8 mouse cellular contexts compared by ENCODE assay signal in the genomic region with DNA sequence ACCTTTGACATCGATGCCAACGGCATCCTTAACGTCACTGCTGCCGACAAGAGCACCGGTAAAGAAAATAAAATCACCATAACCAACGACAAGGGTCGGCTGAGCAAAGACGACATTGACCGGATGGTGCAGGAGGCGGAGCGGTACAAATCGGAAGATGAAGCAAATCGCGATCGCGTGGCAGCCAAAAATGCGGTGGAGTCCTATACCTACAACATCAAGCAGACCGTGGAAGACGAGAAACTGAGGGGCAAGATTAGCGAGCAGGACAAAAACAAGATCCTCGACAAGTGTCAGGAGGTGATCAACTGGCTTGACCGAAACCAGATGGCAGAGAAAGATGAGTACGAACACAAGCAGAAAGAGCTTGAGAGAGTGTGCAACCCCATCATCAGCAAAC. TPM values are rescaled to one million over a fixed set of nuclear protein-coding genes. Genes with fewer than 3 reads are reported as not detected.
DNase-seq lines count a peak whose midpoint lies in the region; ATAC-seq and TF ChIP-seq lines count a peak whose summit lies in the region.

No protein-coding gene starts in this region.

- DNase-seq in heart, embryonic 10.5 days (ENCODE audit: low spot score): no peak
- DNase-seq in heart, adult 11 months: no peak
- DNase-seq in R1 (ENCODE audit: low read depth, low spot score): peak; percentile 39
- peak; percentile 39 for DNase-seq in kidney, postnatal 0 days (ENCODE audit: low spot score)
- peak; percentile 44 for DNase-seq in neural tube, embryonic 11.5 days (ENCODE audit: low spot score)
- no peak for DNase-seq in frontal cortex, postnatal 25 days (ENCODE audit: low spot score in 2 of 2)

- H3K4me1 ChIP-seq in heart, embryonic 10.5 days: peaks cover 21% of the 10 kb centered on the region
- H3K4me1 ChIP-seq in forebrain, embryonic 13.5 days: peaks cover 26% of the 10 kb centered on the region
- peaks cover 14% of the 10 kb centered on the region for H3K4me1 ChIP-seq in kidney, postnatal 0 days (replicated peaks; ENCODE audit: insufficient read depth, low read length)
- peaks cover 6% of the 10 kb centered on the region for H3K4me1 ChIP-seq in neural tube, embryonic 11.5 days (ENCODE audit: control insufficient read depth, insufficient read depth, low read length)

- H3K9ac ChIP-seq in forebrain, embryonic 13.5 days: no peak overlapping the region
- no peak overlapping the region for H3K9ac ChIP-seq in kidney, postnatal 0 days (ENCODE audit: low read depth, low read length)
- no peak overlapping the region for H3K9ac ChIP-seq in neural tube, embryonic 11.5 days (ENCODE audit: low read length)

- peak overlapping the region; percentile 67 for H3K4me3 ChIP-seq in heart, embryonic 10.5 days
- peak overlapping the region; percentile 60 for H3K4me3 ChIP-seq in forebrain, embryonic 13.5 days
- H3K4me3 ChIP-seq in kidney, postnatal 0 days (replicated peaks; ENCODE audit: low read depth, low read length): peak overlapping the region; percentile 78
- peak overlapping the region; percentile 12; the same call in 1 of the 2 replicates for H3K4me3 ChIP-seq in neural tube, embryonic 11.5 days (ENCODE audit: low read depth, low read length)

- peak overlapping the region; percentile 67 for H3K4me2 ChIP-seq in forebrain, embryonic 13.5 days
- H3K4me2 ChIP-seq in kidney, postnatal 0 days (ENCODE audit: low read length): peak overlapping the region; percentile 90
- 0 out of 2 replicates have a peak overlapping the region, but pooled peaks have one; percentile 12 for H3K4me2 ChIP-seq in neural tube, embryonic 11.5 days (ENCODE audit: low read depth)

- H3K27ac ChIP-seq in heart, embryonic 10.5 days: 0 out of 2 replicates have a peak overlapping the region, but pooled peaks have one; percentile 90
- H3K27ac ChIP-seq in forebrain, embryonic 13.5 days: no peak overlapping the region
- no peak overlapping the region for H3K27ac ChIP-seq in kidney, postnatal 0 days
- H3K27ac ChIP-seq in neural tube, embryonic 11.5 days (ENCODE audit: low read depth, low read length): no peak overlapping the region

- TF ChIP-seq CTCF in kidney, postnatal 0 days (IDR thresholded peaks at IDR 0.05; ENCODE audit: low read depth): no peak

- no peaks in the 10 kb centered on the region for H3K36me3 ChIP-seq in heart, embryonic 10.5 days
- no peaks in the 10 kb centered on the region for H3K36me3 ChIP-seq in forebrain, embryonic 13.5 days (ENCODE audit: poor library complexity, severe bottlenecking)
- H3K36me3 ChIP-seq in kidney, postnatal 0 days (ENCODE audit: insufficient read depth, low read length): no peaks in the 10 kb centered on the region
- no peaks in the 10 kb centered on the region for H3K36me3 ChIP-seq in neural tube, embryonic 11.5 days (ENCODE audit: control insufficient read depth, insufficient read depth, low read length)

- ATAC-seq in forebrain, embryonic 13.5 days: no peak
- ATAC-seq in kidney, postnatal 0 days (replicated peaks; ENCODE audit: low FRiP score, low read depth): no peak
- no peak for ATAC-seq in neural tube, embryonic 11.5 days (ENCODE audit: insufficient read depth, low FRiP score, low TSS enrichment)
- ATAC-seq in erythroid progenitor cell, adult 5-6 weeks (replicated peaks; ENCODE audit: low FRiP score, poor library complexity, severe bottlenecking): no peak

- no peaks in the 10 kb centered on the region for H3K9me3 ChIP-seq in heart, embryonic 10.5 days
- H3K9me3 ChIP-seq in forebrain, embryonic 13.5 days (replicated peaks): no peaks in the 10 kb centered on the region
- no peaks in the 10 kb centered on the region for H3K9me3 ChIP-seq in kidney, postnatal 0 days (replicated peaks; ENCODE audit: low read length)
- H3K9me3 ChIP-seq in neural tube, embryonic 11.5 days (ENCODE audit: control insufficient read depth, low read length): no peaks in the 10 kb centered on the region

- H3K27me3 ChIP-seq in heart, embryonic 10.5 days (ENCODE audit: insufficient read depth, poor library complexity, severe bottlenecking): peaks cover 34% of the 10 kb centered on the region
- H3K27me3 ChIP-seq in forebrain, embryonic 13.5 days: peaks cover 50% of the 10 kb centered on the region
- H3K27me3 ChIP-seq in kidney, postnatal 0 days (ENCODE audit: insufficient read depth, low read length): 0 out of 2 replicates have a peak, but pooled peaks cover 5% of the 10 kb centered on the region
- peaks cover 36% of the 10 kb centered on the region for H3K27me3 ChIP-seq in neural tube, embryonic 11.5 days (ENCODE audit: control insufficient read depth, insufficient read depth, low read length)

- WGBS in heart, embryonic 10.5 days: 4% methylated on average over 23 of the region's 23 CpGs
- WGBS in forebrain, embryonic 13.5 days: 3% methylated on average over 23 of the region's 23 CpGs
- WGBS in kidney, postnatal 0 days: 3% methylated on average over 23 of the region's 23 CpGs
- 3% methylated on average over 23 of the region's 23 CpGs for WGBS in neural tube, embryonic 11.5 days

RNA-seq across cellular contexts. Expression of a gene that starts 2.0 kb away (rescaled TPM):
- 14.4 and 24.4 TPM in 2 replicates for polyA plus RNA-seq in heart, embryonic 10.5 days (2016; fragmentation: Nextera tagmentation; extraction: Ambion mirVana)
- polyA plus RNA-seq in forebrain, embryonic 13.5 days (2015; fragmentation: Nextera tagmentation; extraction: Ambion mirVana): 4.9 and 5.2 TPM in 2 replicates
- polyA plus RNA-seq in kidney, postnatal 0 days (2015; fragmentation: Nextera tagmentation; extraction: Ambion mirVana): 12.4 and 14.6 TPM in 2 replicates
- 5.1 and 6.0 TPM in 2 replicates for polyA plus RNA-seq in neural tube, embryonic 11.5 days (2014; fragmentation: Nextera tagmentation; extraction: Ambion mirVana)
- 1.7 TPM in 1 of 2 replicates, not detected in the other for total RNA-seq in erythroid progenitor cell, adult 5-6 weeks (2015; ENCODE audit: low replicate concordance)
- total RNA-seq in erythroid progenitor cell, adult 5-6 weeks (2017; ENCODE audit: low replicate concordance): 3.2 and 3.3 TPM in 2 replicates

RNA-seq across cellular contexts. Expression of a gene that starts 11.4 kb away (rescaled TPM):
- polyA plus RNA-seq in heart, embryonic 10.5 days (2016; fragmentation: Nextera tagmentation; extraction: Ambion mirVana): 1.8 and 3.0 TPM in 2 replicates
- 0.71 and 1.2 TPM in 2 replicates for polyA plus RNA-seq in forebrain, embryonic 13.5 days (2015; fragmentation: Nextera tagmentation; extraction: Ambion mirVana)
- polyA plus RNA-seq in kidney, postnatal 0 days (2015; fragmentation: Nextera tagmentation; extraction: Ambion mirVana): 7.2 and 7.5 TPM in 2 replicates
- polyA plus RNA-seq in neural tube, embryonic 11.5 days (2014; fragmentation: Nextera tagmentation; extraction: Ambion mirVana): 0.45 and 0.82 TPM in 2 replicates
- not detected in 2 replicates for total RNA-seq in erythroid progenitor cell, adult 5-6 weeks (2015; ENCODE audit: low replicate concordance)
- not detected in 2 replicates for total RNA-seq in erythroid progenitor cell, adult 5-6 weeks (2017; ENCODE audit: low replicate concordance)

RNA-seq across cellular contexts. Expression of a gene that starts 35.9 kb away (rescaled TPM):
- 8.9 and 10.2 TPM in 2 replicates for polyA plus RNA-seq in heart, embryonic 10.5 days (2016; fragmentation: Nextera tagmentation; extraction: Ambion mirVana)
- 5.5 and 5.6 TPM in 2 replicates for polyA plus RNA-seq in forebrain, embryonic 13.5 days (2015; fragmentation: Nextera tagmentation; extraction: Ambion mirVana)
- polyA plus RNA-seq in kidney, postnatal 0 days (2015; fragmentation: Nextera tagmentation; extraction: Ambion mirVana): 8.2 and 9.0 TPM in 2 replicates
- 7.7 and 7.9 TPM in 2 replicates for polyA plus RNA-seq in neural tube, embryonic 11.5 days (2014; fragmentation: Nextera tagmentation; extraction: Ambion mirVana)
- 9.7 and 10.9 TPM in 2 replicates for total RNA-seq in erythroid progenitor cell, adult 5-6 weeks (2015; ENCODE audit: low replicate concordance)
- total RNA-seq in erythroid progenitor cell, adult 5-6 weeks (2017; ENCODE audit: low replicate concordance): 8.6 and 9.5 TPM in 2 replicates

RNA-seq across cellular contexts. Expression of a gene that starts 36.6 kb away (rescaled TPM):
- polyA plus RNA-seq in heart, embryonic 10.5 days (2016; fragmentation: Nextera tagmentation; extraction: Ambion mirVana): 12.7 and 16.8 TPM in 2 replicates
- 18.4 and 18.5 TPM in 2 replicates for polyA plus RNA-seq in forebrain, embryonic 13.5 days (2015; fragmentation: Nextera tagmentation; extraction: Ambion mirVana)
- polyA plus RNA-seq in kidney, postnatal 0 days (2015; fragmentation: Nextera tagmentation; extraction: Ambion mirVana): 13.0 and 13.2 TPM in 2 replicates
- 17.5 and 17.9 TPM in 2 replicates for polyA plus RNA-seq in neural tube, embryonic 11.5 days (2014; fragmentation: Nextera tagmentation; extraction: Ambion mirVana)
- 11.9 and 43.6 TPM in 2 replicates for total RNA-seq in erythroid progenitor cell, adult 5-6 weeks (2015; ENCODE audit: low replicate concordance)
- total RNA-seq in erythroid progenitor cell, adult 5-6 weeks (2017; ENCODE audit: low replicate concordance): 4.0 and 8.6 TPM in 2 replicates

Comparison
In these comparisons a context has a peak if more than half of its experiments do, and no peak if none do; other contexts are left out.
1. DNase-seq: peak in R1 (single experiment), kidney, postnatal 0 days (single experiment) and neural tube, embryonic 11.5 days (single experiment); none in heart, embryonic 10.5 days (single experiment), heart, adult 11 months (single experiment) and frontal cortex, postnatal 25 days (0 of 2).
2. H3K4me3 ChIP-seq: peak in every context shown above with its lines; median percentile 78 in kidney, postnatal 0 days; 67 in heart, embryonic 10.5 days; 60 in forebrain, embryonic 13.5 days; 12 in neural tube, embryonic 11.5 days.
3. H3K4me2 ChIP-seq: peak in every context shown above with its lines; median percentile 90 in kidney, postnatal 0 days; 67 in forebrain, embryonic 13.5 days; 12 in neural tube, embryonic 11.5 days.